Mouse (Mus musculus) urinary bladder, adult 2 months (tissue): Measurements from ENCODE around the gene Bloc1s1. TPM values are rescaled to one million over a fixed set of nuclear protein-coding genes. Genes with fewer than 3 reads are reported as not detected.

Experiments
- DNase-seq: peaks from one replicate; pipeline ENCODE4 v3.0.0; 2022; ENCODE audit warnings: low spot score
- polyA plus RNA-seq: library from polyadenylated mRNA; depleted of rRNA; stranded (reverse); fragments of >200 nt; gene quantifications from 2 replicates; pipeline ENCODE4 v1.2.3, GENCODE M21; 2012

Gene Bloc1s1
- polyA plus RNA-seq, 1 experiment: 328 TPM

DNA sequence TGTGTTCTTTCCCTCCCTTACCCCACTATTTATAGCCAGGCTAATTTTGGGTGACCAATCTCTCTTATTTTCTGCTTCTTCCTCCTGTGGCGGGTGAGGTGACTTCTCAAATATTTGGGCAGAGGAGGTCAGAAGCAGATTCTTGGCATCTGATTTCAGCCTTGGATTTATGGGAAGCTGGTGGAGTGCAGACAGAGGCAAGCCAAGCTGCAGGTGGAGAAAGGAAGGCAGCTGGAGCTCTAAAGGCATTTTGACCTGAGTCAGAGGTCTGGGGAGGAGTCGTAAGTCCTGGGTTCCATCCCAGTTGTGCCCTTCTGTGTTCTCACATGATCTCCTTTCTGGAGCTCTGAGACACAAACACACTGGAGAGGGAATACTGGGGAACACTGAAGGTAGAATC, 7.6 kb upstream of the Bloc1s1 start:
- no peak for DNase-seq

- no peak for DNase-seq
Measured at GRCm38 (mm10) chr10:128929638-128930378, 6.0 kb upstream of the Bloc1s1 start.

- DNase-seq: no peak
Measured at GRCm38 (mm10) chr10:128928356-128928755, 4.5 kb upstream of the Bloc1s1 start.

- peak; percentile 92 for DNase-seq
Measured at GRCm38 (mm10) chr10:128923013-128923691, 683 bp downstream of the Bloc1s1 start.

DNA sequence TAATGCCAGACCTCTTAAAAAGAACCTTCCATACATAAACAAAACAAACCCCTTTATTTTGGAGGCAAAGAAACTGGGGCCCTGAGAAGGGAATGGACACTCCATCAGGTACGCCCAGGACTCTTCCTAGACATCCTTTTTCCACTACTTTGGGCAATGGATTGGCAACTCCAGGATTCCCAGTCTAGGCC, 1.1 kb downstream of the Bloc1s1 start, which contains the start of gene Rdh5:
TSS of gene Rdh5 (minus strand) at position 67 of the 191 bp plus-strand sequence.
- no peak for DNase-seq

GRCm38 (mm10) chr10:128921883-128922821, 1.7 kb downstream of the Bloc1s1 start:
- DNase-seq: no peak

DNA sequence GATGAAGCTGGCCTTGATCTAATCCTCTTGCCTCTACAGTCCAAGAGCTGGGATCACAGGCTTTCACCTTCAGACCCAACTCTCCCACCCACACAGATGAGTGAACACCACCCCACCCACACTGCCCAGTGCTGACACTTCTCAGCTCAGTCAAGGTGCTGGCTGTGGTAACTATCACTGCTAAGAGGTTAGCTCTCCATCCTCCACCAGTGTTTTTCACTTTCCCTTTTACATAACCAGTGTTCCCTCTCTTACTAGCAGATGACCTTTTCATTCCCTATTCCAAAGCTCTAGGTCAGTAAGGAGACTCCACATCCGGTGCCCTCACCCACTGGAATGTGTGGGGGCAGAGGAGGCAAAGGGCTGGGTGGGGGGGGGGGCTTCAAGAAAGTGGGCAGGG, 2.6 kb downstream of the Bloc1s1 start:
- DNase-seq: no peak

GRCm38 (mm10) chr10:128920736-128921161, 3.1 kb downstream of the Bloc1s1 start:
- DNase-seq: no peak

DNA sequence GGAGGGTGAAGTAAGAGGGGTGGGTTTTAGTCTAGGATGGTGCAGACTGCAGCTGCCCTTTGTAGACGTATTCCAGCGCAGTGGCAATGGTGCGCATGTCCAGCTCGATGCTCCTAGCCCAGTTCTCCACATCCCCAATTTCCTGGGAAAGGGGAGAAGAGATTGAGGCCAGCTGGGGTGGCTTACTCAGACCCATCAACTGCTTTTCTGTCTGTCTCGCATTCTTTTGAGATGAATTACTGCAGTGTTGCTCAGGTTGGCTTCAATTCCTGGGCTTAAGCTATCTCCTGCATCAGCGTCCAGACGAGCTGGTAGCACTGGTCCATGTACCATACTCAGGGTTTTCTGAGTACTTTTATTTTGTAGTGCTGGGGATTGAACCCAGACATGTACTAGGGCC, 3.9 kb downstream of the Bloc1s1 start:
- no peak for DNase-seq

DNA sequence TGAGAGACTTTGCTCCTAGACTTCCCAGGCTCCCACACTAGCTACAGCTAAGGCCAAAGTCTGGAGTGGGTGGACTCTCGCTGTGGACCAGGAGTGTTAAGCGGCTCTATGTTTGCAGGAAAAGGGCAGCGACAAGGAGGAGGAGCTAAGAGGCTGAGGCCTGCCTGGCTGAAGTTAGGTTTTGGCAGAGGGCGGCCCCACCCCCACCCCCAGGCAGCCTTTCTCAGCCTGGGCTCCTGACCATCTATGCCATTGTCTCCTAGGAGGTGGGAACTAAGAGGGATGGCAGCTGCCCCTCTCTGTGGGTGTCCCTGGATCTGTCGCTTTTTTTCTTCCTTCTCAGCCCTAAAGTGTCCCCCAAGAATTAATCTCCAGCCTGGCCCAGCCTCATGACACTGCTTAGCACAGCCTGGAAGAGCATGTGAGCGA, 4.6 kb downstream of the Bloc1s1 start:
- no peak for DNase-seq

DNA sequence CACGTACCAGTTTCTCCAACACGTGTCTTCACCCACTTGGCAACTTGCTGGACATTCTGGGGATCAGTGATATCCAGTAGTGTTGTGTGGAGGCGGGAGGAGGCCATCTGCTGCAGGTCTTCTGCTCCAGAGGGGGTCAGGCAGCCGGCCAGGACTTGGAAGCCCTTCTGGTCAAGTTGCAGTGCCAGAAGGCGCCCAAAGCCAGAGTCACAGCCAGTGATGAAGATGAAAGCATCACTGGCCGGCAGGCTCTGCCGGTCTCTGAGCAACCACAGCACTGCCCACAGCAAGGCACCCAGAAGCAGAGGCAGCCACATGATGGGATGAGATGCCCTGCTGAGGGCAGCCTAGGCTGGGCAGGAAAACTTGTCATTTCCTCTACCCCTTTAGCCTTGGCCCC, 5.6 kb downstream of the Bloc1s1 start:
- peak; percentile 37 for DNase-seq

GRCm38 (mm10) chr10:128917400-128917799, 6.4 kb downstream of the Bloc1s1 start:
- no peak for DNase-seq

GRCm38 (mm10) chr10:128916665-128917064, 7.2 kb downstream of the Bloc1s1 start:
- DNase-seq: no peak

- no peak for DNase-seq
Measured at GRCm38 (mm10) chr10:128915550-128915949, 8.3 kb downstream of the Bloc1s1 start.

DNA sequence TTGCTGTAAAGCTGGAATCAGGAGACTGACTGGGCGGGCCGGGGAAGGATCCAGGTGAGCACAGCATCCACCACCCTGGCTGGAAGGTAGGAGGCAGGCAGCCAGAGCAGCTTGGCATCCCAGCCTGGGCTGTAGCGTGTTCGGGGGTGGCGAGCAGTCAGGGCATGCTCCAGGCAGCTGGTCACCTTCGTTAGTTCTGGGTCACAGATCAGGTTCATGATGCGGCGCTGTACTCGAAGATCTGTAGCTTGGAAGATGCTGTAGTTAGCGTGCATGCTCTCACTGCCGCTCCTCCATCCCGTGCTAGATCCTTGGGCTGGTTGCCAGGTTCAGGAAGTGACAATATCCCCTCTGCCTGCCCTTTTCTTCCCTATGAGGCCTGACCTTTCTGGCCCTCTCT, 10.1 kb downstream of the Bloc1s1 start:
- DNase-seq: no peak

- DNase-seq: peak; percentile 73
Measured at GRCm38 (mm10) chr10:128913219-128913618, 10.6 kb downstream of the Bloc1s1 start.

DNA sequence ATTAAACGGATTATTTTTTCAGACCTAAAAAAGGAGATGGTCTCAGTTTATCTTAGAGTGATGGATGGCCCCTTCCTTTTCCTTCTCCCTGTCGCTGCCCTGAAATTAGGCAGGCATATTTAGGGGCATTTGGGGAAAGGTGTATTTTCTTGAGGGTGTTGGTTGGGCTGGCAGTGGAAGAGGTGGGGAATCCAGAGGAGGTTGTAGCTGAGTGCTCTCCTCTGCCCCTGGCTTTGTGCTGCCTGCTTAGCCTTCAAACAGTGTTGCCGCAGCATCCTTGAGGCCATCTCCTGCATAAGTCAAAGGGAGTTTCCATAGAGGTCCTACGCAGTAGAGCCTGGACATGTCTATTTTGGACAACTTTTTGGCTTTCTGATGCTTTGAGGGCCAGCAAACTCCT, 11.0 kb downstream of the Bloc1s1 start:
- DNase-seq: no peak

DNA sequence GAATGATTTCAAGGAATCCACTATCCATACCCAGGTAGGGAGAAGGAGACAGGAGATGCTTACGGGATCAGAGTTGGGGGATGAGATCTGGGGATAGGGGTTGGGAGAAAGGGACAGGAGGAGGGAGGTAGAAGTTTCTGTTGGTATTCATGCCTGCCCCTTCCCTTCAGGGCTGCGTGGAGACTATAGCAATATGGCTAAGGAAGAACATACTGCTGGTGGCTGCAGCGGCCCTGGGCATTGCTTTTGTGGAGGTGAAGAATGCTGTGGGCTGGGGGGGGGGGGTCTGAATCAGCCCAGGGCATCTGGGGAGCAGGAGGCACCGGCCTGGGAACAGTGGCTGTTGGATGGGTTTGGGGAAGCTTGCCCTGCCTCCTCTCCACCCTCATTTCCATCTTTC, 11.6 kb downstream of the Bloc1s1 start:
- no peak for DNase-seq

DNA sequence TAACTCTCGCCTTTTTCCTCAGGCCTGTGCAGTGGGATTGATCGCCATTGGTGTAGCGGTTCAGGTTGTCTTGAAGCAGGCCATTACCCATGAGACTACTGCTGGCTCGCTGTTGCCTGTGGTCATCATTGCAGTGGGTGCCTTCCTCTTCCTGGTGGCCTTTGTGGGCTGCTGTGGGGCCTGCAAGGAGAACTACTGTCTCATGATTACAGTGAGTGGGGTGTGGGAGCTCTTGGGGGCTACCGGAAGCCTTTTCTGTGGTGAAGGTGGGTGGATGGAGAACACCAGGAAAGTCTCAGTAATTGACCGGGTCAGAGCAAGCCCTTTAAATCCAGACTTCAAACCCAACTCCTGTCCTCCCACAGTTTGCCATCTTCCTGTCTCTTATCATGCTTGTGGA, 12.4 kb downstream of the Bloc1s1 start:
- no peak for DNase-seq

- DNase-seq: no peak
Measured at GRCm38 (mm10) chr10:128910066-128910841, 13.6 kb downstream of the Bloc1s1 start.

GRCm38 (mm10) chr10:128909567-128910028, 14.2 kb downstream of the Bloc1s1 start:
- peak; percentile 81 for DNase-seq
